Mouse (Mus musculus): ENCODE results near the gene Mms19. TPM values are rescaled to one million over a fixed set of nuclear protein-coding genes. Genes with fewer than 3 reads are reported as not detected.
A peak's percentile ranks its signal among the peaks of the same experiment; 100 is the strongest.

Gene Mms19
- total RNA-seq (2015) (18.5 and 24.7 TPM in 2 replicates), total RNA-seq (2017) (21.7 and 33.8 TPM in 2 replicates)

- peak; percentile 80 for ATAC-seq (ENCODE audit: poor library complexity, severe bottlenecking)
Observed at GRCm38 (mm10) chr19:41980819-41981594, at the start of gene Mms19. Gene Mms19 (minus strand): TSS chr19:41981157.

- ATAC-seq (ENCODE audit: poor library complexity, severe bottlenecking) = peak; percentile 97
Observed at GRCm38 (mm10) chr19:42026158-42026557, 45.2 kb upstream of the Mms19 start.

GRCm38 (mm10) chr19:42022542-42022848 is 41.5 kb upstream of the Mms19 start:
- ATAC-seq (ENCODE audit: poor library complexity, severe bottlenecking) = no peak

- no peak for ATAC-seq (ENCODE audit: poor library complexity, severe bottlenecking)
Observed at GRCm38 (mm10) chr19:42021681-42022541, 41.0 kb upstream of the Mms19 start.

- ATAC-seq (ENCODE audit: poor library complexity, severe bottlenecking) = peak; percentile 46; the same call in 1 of the 2 replicates
Observed at GRCm38 (mm10) chr19:42019011-42019522, 38.1 kb upstream of the Mms19 start.

GRCm38 (mm10) chr19:42017399-42018247 is 36.7 kb upstream of the Mms19 start:
- ATAC-seq (ENCODE audit: poor library complexity, severe bottlenecking) = peak; percentile 73

- no peak for ATAC-seq (ENCODE audit: poor library complexity, severe bottlenecking)
Observed at GRCm38 (mm10) chr19:42016840-42017239, 35.9 kb upstream of the Mms19 start.

GRCm38 (mm10) chr19:42016251-42016650 is 35.3 kb upstream of the Mms19 start:
- no peak for ATAC-seq (ENCODE audit: poor library complexity, severe bottlenecking)

- no peak for ATAC-seq (ENCODE audit: poor library complexity, severe bottlenecking)
Observed at GRCm38 (mm10) chr19:42015001-42015400, 34.0 kb upstream of the Mms19 start.

- ATAC-seq (ENCODE audit: poor library complexity, severe bottlenecking) = no peak
Observed at GRCm38 (mm10) chr19:42014231-42014825, 33.4 kb upstream of the Mms19 start.

GRCm38 (mm10) chr19:42011123-42011522 is 30.2 kb upstream of the Mms19 start:
- ATAC-seq (ENCODE audit: poor library complexity, severe bottlenecking) = no peak

- ATAC-seq (ENCODE audit: poor library complexity, severe bottlenecking) = no peak
Observed at GRCm38 (mm10) chr19:42010436-42010835, 29.5 kb upstream of the Mms19 start.

- ATAC-seq (ENCODE audit: poor library complexity, severe bottlenecking) = no peak
Observed at GRCm38 (mm10) chr19:42009067-42009466, 28.1 kb upstream of the Mms19 start.

- ATAC-seq (ENCODE audit: poor library complexity, severe bottlenecking) = no peak
Observed at GRCm38 (mm10) chr19:42008586-42008985, 27.6 kb upstream of the Mms19 start.

- ATAC-seq (ENCODE audit: poor library complexity, severe bottlenecking) = no peak
Observed at GRCm38 (mm10) chr19:42006568-42006967, 25.6 kb upstream of the Mms19 start.

- peak; percentile 73 for ATAC-seq (ENCODE audit: poor library complexity, severe bottlenecking)
Observed at GRCm38 (mm10) chr19:42005616-42006015, 24.7 kb upstream of the Mms19 start.

GRCm38 (mm10) chr19:42004258-42004657 is 23.3 kb upstream of the Mms19 start:
- ATAC-seq (ENCODE audit: poor library complexity, severe bottlenecking) = no peak

- peak; percentile 67 for ATAC-seq (ENCODE audit: poor library complexity, severe bottlenecking)
Observed at GRCm38 (mm10) chr19:42001253-42001980, 20.5 kb upstream of the Mms19 start.

- ATAC-seq (ENCODE audit: poor library complexity, severe bottlenecking) = no peak
Observed at GRCm38 (mm10) chr19:42000446-42000958, 19.5 kb upstream of the Mms19 start.

All from megakaryocyte, adult 5-6 weeks (primary cell).